Mouse (Mus musculus): ENCODE results near the gene Bhmt2. TPM values are rescaled to one million over a fixed set of nuclear protein-coding genes. Genes with fewer than 3 reads are reported as not detected.

Gene Bhmt2
- polyA plus RNA-seq, 1 experiment from 2014 or later = not detected

GRCm38 (mm10) chr13:93673296-93673695 is 806 bp downstream of the Bhmt2 start:
- Histone ChIP-seq H3K9ac (ENCODE audit: low read length) (no peak overlapping the region), H3K27me3 (ENCODE audit: control insufficient read depth, insufficient read depth, low read length) (peaks cover 2% of the 10 kb centered on the region; the same call in 1 of the 2 replicates), H3K27ac (ENCODE audit: low read depth, low read length) (no peak overlapping the region), H3K36me3 (ENCODE audit: control insufficient read depth, insufficient read depth, low read length) (no peaks in the 10 kb centered on the region), H3K4me3 (ENCODE audit: low read depth, low read length) (no peak overlapping the region), H3K4me1 (ENCODE audit: control insufficient read depth, insufficient read depth, low read length) (no peaks in the 10 kb centered on the region), H3K4me2 (ENCODE audit: low read depth) (no peak overlapping the region), H3K9me3 (ENCODE audit: control insufficient read depth, low read length) (no peaks in the 10 kb centered on the region)
- ATAC-seq (ENCODE audit: insufficient read depth, low FRiP score, low TSS enrichment) (no peak), DNase-seq (ENCODE audit: low spot score) (no peak)
- WGBS = 49% methylated on average over 2 of the region's 2 CpGs

GRCm38 (mm10) chr13:93672371-93672770 is 1.7 kb downstream of the Bhmt2 start:
- Histone ChIP-seq H3K4me1 (ENCODE audit: control insufficient read depth, insufficient read depth, low read length) (no peaks in the 10 kb centered on the region), H3K9ac (ENCODE audit: low read length) (no peak overlapping the region), H3K36me3 (ENCODE audit: control insufficient read depth, insufficient read depth, low read length) (no peaks in the 10 kb centered on the region), H3K4me3 (ENCODE audit: low read depth, low read length) (no peak overlapping the region), H3K27me3 (ENCODE audit: control insufficient read depth, insufficient read depth, low read length) (peaks cover 2% of the 10 kb centered on the region; the same call in 1 of the 2 replicates), H3K27ac (ENCODE audit: low read depth, low read length) (no peak overlapping the region), H3K9me3 (ENCODE audit: control insufficient read depth, low read length) (no peaks in the 10 kb centered on the region), H3K4me2 (ENCODE audit: low read depth) (no peak overlapping the region)
- ATAC-seq (ENCODE audit: insufficient read depth, low FRiP score, low TSS enrichment) (no peak), DNase-seq (ENCODE audit: low spot score) (no peak)
- WGBS = 86% methylated on average over 4 of the region's 4 CpGs

GRCm38 (mm10) chr13:93667586-93667985 is 6.5 kb downstream of the Bhmt2 start:
- H3K9me3 ChIP-seq (ENCODE audit: control insufficient read depth, low read length) = no peaks in the 10 kb centered on the region
- no peak overlapping the region for H3K4me3 ChIP-seq (ENCODE audit: low read depth, low read length)
- H3K4me2 ChIP-seq (ENCODE audit: low read depth) = no peak overlapping the region
- no peak overlapping the region for H3K9ac ChIP-seq (ENCODE audit: low read length)
- H3K4me1 ChIP-seq (ENCODE audit: control insufficient read depth, insufficient read depth, low read length) = no peaks in the 10 kb centered on the region
- no peak for ATAC-seq (ENCODE audit: insufficient read depth, low FRiP score, low TSS enrichment)
- no peak for DNase-seq (ENCODE audit: low spot score)
- no peaks in the 10 kb centered on the region for H3K27me3 ChIP-seq (ENCODE audit: control insufficient read depth, insufficient read depth, low read length)
- WGBS = 90% methylated on average over 4 of the region's 4 CpGs
- H3K36me3 ChIP-seq (ENCODE audit: control insufficient read depth, insufficient read depth, low read length) = no peaks in the 10 kb centered on the region
- H3K27ac ChIP-seq (ENCODE audit: low read depth, low read length) = no peak overlapping the region

- Histone ChIP-seq H3K4me3 (ENCODE audit: low read depth, low read length) (no peak overlapping the region), H3K9me3 (ENCODE audit: control insufficient read depth, low read length) (no peaks in the 10 kb centered on the region), H3K9ac (ENCODE audit: low read length) (no peak overlapping the region), H3K27ac (ENCODE audit: low read depth, low read length) (no peak overlapping the region), H3K27me3 (ENCODE audit: control insufficient read depth, insufficient read depth, low read length) (no peaks in the 10 kb centered on the region), H3K4me2 (ENCODE audit: low read depth) (no peak overlapping the region), H3K4me1 (ENCODE audit: control insufficient read depth, insufficient read depth, low read length) (no peaks in the 10 kb centered on the region), H3K36me3 (ENCODE audit: control insufficient read depth, insufficient read depth, low read length) (no peaks in the 10 kb centered on the region)
- ATAC-seq (ENCODE audit: insufficient read depth, low FRiP score, low TSS enrichment) (no peak), DNase-seq (ENCODE audit: low spot score) (no peak)
- 66% methylated on average over 5 of the region's 5 CpGs for WGBS
Measured at GRCm38 (mm10) chr13:93657941-93658340, 16.2 kb downstream of the Bhmt2 start.

GRCm38 (mm10) chr13:93653382-93653781 is 20.7 kb downstream of the Bhmt2 start:
- DNase-seq (ENCODE audit: low spot score) = no peak
- WGBS = 94% methylated on average over 6 of the region's 6 CpGs
- Histone ChIP-seq H3K27ac (ENCODE audit: low read depth, low read length) (no peak overlapping the region), H3K4me1 (ENCODE audit: control insufficient read depth, insufficient read depth, low read length) (no peaks in the 10 kb centered on the region), H3K4me2 (ENCODE audit: low read depth) (no peak overlapping the region), H3K4me3 (ENCODE audit: low read depth, low read length) (no peak overlapping the region), H3K36me3 (ENCODE audit: control insufficient read depth, insufficient read depth, low read length) (no peaks in the 10 kb centered on the region), H3K9me3 (ENCODE audit: control insufficient read depth, low read length) (no peaks in the 10 kb centered on the region), H3K27me3 (ENCODE audit: control insufficient read depth, insufficient read depth, low read length) (no peaks in the 10 kb centered on the region), H3K9ac (ENCODE audit: low read length) (no peak overlapping the region)
- ATAC-seq (ENCODE audit: insufficient read depth, low FRiP score, low TSS enrichment) = no peak

GRCm38 (mm10) chr13:93648387-93649130 is 25.5 kb downstream of the Bhmt2 start:
- no peak for DNase-seq (ENCODE audit: low spot score)
- Histone ChIP-seq H3K9me3 (ENCODE audit: control insufficient read depth, low read length) (no peaks in the 10 kb centered on the region), H3K4me2 (ENCODE audit: low read depth) (no peak overlapping the region), H3K27ac (ENCODE audit: low read depth, low read length) (no peak overlapping the region), H3K9ac (ENCODE audit: low read length) (no peak overlapping the region), H3K36me3 (ENCODE audit: control insufficient read depth, insufficient read depth, low read length) (no peaks in the 10 kb centered on the region), H3K4me1 (ENCODE audit: control insufficient read depth, insufficient read depth, low read length) (no peaks in the 10 kb centered on the region), H3K27me3 (ENCODE audit: control insufficient read depth, insufficient read depth, low read length) (no peaks in the 10 kb centered on the region), H3K4me3 (ENCODE audit: low read depth, low read length) (no peak overlapping the region)
- 84% methylated on average over 7 of the region's 7 CpGs for WGBS
- no peak for ATAC-seq (ENCODE audit: insufficient read depth, low FRiP score, low TSS enrichment)

GRCm38 (mm10) chr13:93639636-93640035 is 34.5 kb downstream of the Bhmt2 start:
- no peaks in the 10 kb centered on the region for H3K36me3 ChIP-seq (ENCODE audit: control insufficient read depth, insufficient read depth, low read length)
- no peak overlapping the region for H3K4me3 ChIP-seq (ENCODE audit: low read depth, low read length)
- 71% methylated on average over 4 of the region's 4 CpGs for WGBS
- ATAC-seq (ENCODE audit: insufficient read depth, low FRiP score, low TSS enrichment) = no peak
- H3K4me2 ChIP-seq (ENCODE audit: low read depth) = no peak overlapping the region
- H3K27me3 ChIP-seq (ENCODE audit: control insufficient read depth, insufficient read depth, low read length) = no peaks in the 10 kb centered on the region
- no peak overlapping the region for H3K9ac ChIP-seq (ENCODE audit: low read length)
- no peaks in the 10 kb centered on the region for H3K4me1 ChIP-seq (ENCODE audit: control insufficient read depth, insufficient read depth, low read length)
- no peak overlapping the region for H3K27ac ChIP-seq (ENCODE audit: low read depth, low read length)
- H3K9me3 ChIP-seq (ENCODE audit: control insufficient read depth, low read length) = no peaks in the 10 kb centered on the region
- DNase-seq (ENCODE audit: low spot score) = no peak

GRCm38 (mm10) chr13:93637282-93638245 is 36.5 kb downstream of the Bhmt2 start, which contains the start of gene Bhmt:
Bhmt (minus strand) TSS chr13:93637961.
- H3K4me2 ChIP-seq (ENCODE audit: low read depth) = no peak within 1 kb of the TSS
- no peaks in the 10 kb centered on the region for H3K4me1 ChIP-seq (ENCODE audit: control insufficient read depth, insufficient read depth, low read length)

More at GRCm38 (mm10) chr13:93637282-93638245, 36.5 kb downstream of the Bhmt2 start, which contains the start of gene Bhmt:
- H3K36me3 ChIP-seq (ENCODE audit: control insufficient read depth, insufficient read depth, low read length) = no peaks in the 10 kb centered on the region
- no peaks in the 10 kb centered on the region for H3K9me3 ChIP-seq (ENCODE audit: control insufficient read depth, low read length)
- no peak for ATAC-seq (ENCODE audit: insufficient read depth, low FRiP score, low TSS enrichment)
- H3K9ac ChIP-seq (ENCODE audit: low read length) = no peak within 1 kb of the TSS
- DNase-seq (ENCODE audit: low spot score) = no peak
- H3K27me3 ChIP-seq (ENCODE audit: control insufficient read depth, insufficient read depth, low read length) = no peaks in the 10 kb centered on the region
- 76% methylated on average over 19 of the region's 19 CpGs for WGBS
- H3K27ac ChIP-seq (ENCODE audit: low read depth, low read length) = no peak within 1 kb of the TSS
- H3K4me3 ChIP-seq (ENCODE audit: low read depth, low read length) = no peak within 1 kb of the TSS
